19 mouse cellular contexts compared by ENCODE assay signal in the genomic region with DNA sequence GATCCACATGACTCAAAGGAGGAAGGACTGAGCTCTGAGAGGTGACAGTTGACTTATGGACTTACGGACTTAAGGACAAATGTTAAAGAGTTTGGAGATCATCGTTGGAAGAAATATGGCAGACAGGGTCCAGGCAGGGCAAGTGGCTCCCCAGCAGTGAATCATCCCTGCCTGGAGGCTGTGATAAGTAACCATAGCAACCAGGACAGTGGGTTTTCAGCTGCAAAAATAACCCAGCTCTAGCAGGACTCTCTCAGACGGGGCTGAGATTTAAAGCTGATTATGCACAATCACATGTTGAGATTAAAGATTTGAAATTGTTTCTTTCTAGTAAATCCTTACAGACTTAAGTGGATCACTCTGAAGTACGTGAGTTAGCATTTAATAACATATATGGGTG.
A peak's percentile ranks its signal among the peaks of the same experiment; 100 is the strongest.
DNase-seq lines count a peak whose midpoint lies in the region; ATAC-seq and TF ChIP-seq lines count a peak whose summit lies in the region.
"Had no signal": no experiment of that assay in that cellular context is flagged by ENCODE, and none has a peak within 500 bp of the region (broad histone marks: within the 10 kb centered on the region; RNA-seq: fewer than 3 reads in every experiment).

No protein-coding gene starts in this region.

- no peak for TF ChIP-seq CTCF in lung, adult 2 months (IDR thresholded peaks at IDR 0.05; ENCODE audit: insufficient read depth, low read length)

- no peaks in the 10 kb centered on the region for H3K4me1 ChIP-seq in midbrain, embryonic 14.5 days (ENCODE audit: control insufficient read depth, insufficient read depth, low read length)
- no peaks in the 10 kb centered on the region; the same call in 1 of the 2 replicates for H3K4me1 ChIP-seq in midbrain, embryonic 11.5 days (ENCODE audit: control insufficient read depth, insufficient read depth, low read length)
- H3K4me1 ChIP-seq in midbrain, embryonic 15.5 days: peaks cover 9% of the 10 kb centered on the region; the same call in 1 of the 2 replicates
- H3K4me1 ChIP-seq in lung, adult 2 months (ENCODE audit: control insufficient read depth, insufficient read depth, low read length): no peaks in the 10 kb centered on the region
- H3K4me1 ChIP-seq: embryonic facial prominence, embryonic 15.5 days; heart, embryonic 12.5 days had no signal

- no peak overlapping the region for H3K27ac ChIP-seq in midbrain, embryonic 14.5 days (replicated peaks; ENCODE audit: low read depth, low read length)
- H3K27ac ChIP-seq in midbrain, embryonic 11.5 days (ENCODE audit: low read depth, low read length): no peak overlapping the region
- H3K27ac ChIP-seq in midbrain, embryonic 15.5 days: no peak overlapping the region
- H3K27ac ChIP-seq: embryonic facial prominence, embryonic 15.5 days; forebrain, embryonic 10.5 days; hindbrain, embryonic 10.5 days; hindbrain, embryonic 14.5 days had no signal

- no peak overlapping the region for H3K4me3 ChIP-seq in midbrain, embryonic 14.5 days (replicated peaks; ENCODE audit: low read depth, low read length)
- no peak overlapping the region for H3K4me3 ChIP-seq in midbrain, embryonic 11.5 days (ENCODE audit: low read depth, low read length)
- H3K4me3 ChIP-seq in midbrain, embryonic 15.5 days: no peak overlapping the region
- no peak overlapping the region for H3K4me3 ChIP-seq in lung, adult 2 months (replicated peaks; ENCODE audit: extremely low read depth, low read depth, low read length)
- H3K4me3 ChIP-seq: embryonic facial prominence, embryonic 15.5 days; erythroblast, embryonic 14.5 days; forebrain, embryonic 10.5 days; heart, embryonic 12.5 days; hindbrain, embryonic 10.5 days had no signal

- 38% methylated on average over 4 of the region's 4 CpGs for WGBS in midbrain, embryonic 14.5 days
- 49% methylated on average over 4 of the region's 4 CpGs for WGBS in midbrain, embryonic 11.5 days
- WGBS in midbrain, embryonic 15.5 days: 44% methylated on average over 4 of the region's 4 CpGs
- WGBS in lung, adult 2 months: 74% methylated on average over 4 of the region's 4 CpGs

- no peaks in the 10 kb centered on the region for H3K27me3 ChIP-seq in midbrain, embryonic 14.5 days (ENCODE audit: control insufficient read depth, insufficient read depth, low read length)
- H3K27me3 ChIP-seq in midbrain, embryonic 11.5 days (ENCODE audit: control insufficient read depth, insufficient read depth, low read length): no peaks in the 10 kb centered on the region
- H3K27me3 ChIP-seq in midbrain, embryonic 15.5 days (replicated peaks): no peaks in the 10 kb centered on the region
- H3K27me3 ChIP-seq: embryonic facial prominence, embryonic 15.5 days; heart, embryonic 12.5 days had no signal

- no peak for TF ChIP-seq POLR2A in lung, adult 2 months (IDR thresholded peaks at IDR 0.05; ENCODE audit: borderline replicate concordance, extremely low read depth, low read depth, low read length)

- no peak for ATAC-seq in midbrain, embryonic 14.5 days (ENCODE audit: low FRiP score, low TSS enrichment)
- no peak for ATAC-seq in midbrain, embryonic 11.5 days (ENCODE audit: low FRiP score)
- ATAC-seq in midbrain, embryonic 15.5 days (replicated peaks): peak; percentile 70; the same call in 1 of the 2 replicates
- ATAC-seq: forebrain, embryonic 14.5 days had no signal

- no peaks in the 10 kb centered on the region for H3K36me3 ChIP-seq in midbrain, embryonic 14.5 days (ENCODE audit: control insufficient read depth, insufficient read depth, low read length)
- H3K36me3 ChIP-seq in midbrain, embryonic 11.5 days (ENCODE audit: control insufficient read depth, insufficient read depth, low read length): peaks cover 2% of the 10 kb centered on the region; the same call in 1 of the 2 replicates
- no peaks in the 10 kb centered on the region for H3K36me3 ChIP-seq in midbrain, embryonic 15.5 days (replicated peaks)

- no peak overlapping the region for H3K4me2 ChIP-seq in midbrain, embryonic 14.5 days (ENCODE audit: low read length)
- no peak overlapping the region for H3K4me2 ChIP-seq in midbrain, embryonic 11.5 days
- no peak overlapping the region for H3K4me2 ChIP-seq in midbrain, embryonic 15.5 days
- H3K4me2 ChIP-seq: embryonic facial prominence, embryonic 15.5 days; heart, embryonic 12.5 days; hindbrain, embryonic 14.5 days had no signal

- no peak overlapping the region for H3K9ac ChIP-seq in midbrain, embryonic 14.5 days (replicated peaks; ENCODE audit: low read length)
- no peak overlapping the region for H3K9ac ChIP-seq in midbrain, embryonic 11.5 days (ENCODE audit: low read length)
- no peak overlapping the region for H3K9ac ChIP-seq in midbrain, embryonic 15.5 days
- H3K9ac ChIP-seq: embryonic facial prominence, embryonic 15.5 days; heart, embryonic 12.5 days; hindbrain, embryonic 14.5 days had no signal

- DNase-seq in embryo, embryonic 11 days: peak; percentile 19
- no peak for DNase-seq in embryo, embryonic 9.5 days (ENCODE audit: extremely low spot score)
- peak; percentile 42 for DNase-seq in midbrain, embryonic 14.5 days
- DNase-seq in midbrain, embryonic 11.5 days (ENCODE audit: low spot score, missing footprints): no peak
- DNase-seq in brain, adult 2 months (ENCODE audit: low read depth, low spot score): peak; percentile 56
- no peak for DNase-seq in spleen, adult 18-20 months
- DNase-seq in lung, adult 2 months: no peak
- DNase-seq: adrenal gland, postnatal 10 days; cerebellum, adult 8-10 months; cerebellum, postnatal 14 days; gastrocnemius, postnatal 14 days had no signal

- no peaks in the 10 kb centered on the region for H3K9me3 ChIP-seq in midbrain, embryonic 14.5 days (ENCODE audit: control insufficient read depth, low read length)
- no peaks in the 10 kb centered on the region for H3K9me3 ChIP-seq in midbrain, embryonic 11.5 days (ENCODE audit: control insufficient read depth, low read length)
- no peaks in the 10 kb centered on the region for H3K9me3 ChIP-seq in midbrain, embryonic 15.5 days
- H3K9me3 ChIP-seq: embryonic facial prominence, embryonic 15.5 days; forebrain, embryonic 10.5 days; heart, embryonic 12.5 days; hindbrain, embryonic 10.5 days had no signal

Comparison
In these comparisons a context has a peak if more than half of its experiments do, and no peak if none do; other contexts are left out.
1. DNase-seq: peak in embryo, embryonic 11 days (single experiment), midbrain, embryonic 14.5 days (single experiment) and brain, adult 2 months (single experiment); none in embryo, embryonic 9.5 days (single experiment), midbrain, embryonic 11.5 days (single experiment), spleen, adult 18-20 months (0 of 2) and lung, adult 2 months (single experiment).